Mouse (Mus musculus): ENCODE results near the gene 1700057G04Rik. TPM values are rescaled to one million over a fixed set of nuclear protein-coding genes. Genes with fewer than 3 reads are reported as not detected.

Gene 1700057G04Rik
- polyA plus RNA-seq, 1 experiment = not detected

DNA sequence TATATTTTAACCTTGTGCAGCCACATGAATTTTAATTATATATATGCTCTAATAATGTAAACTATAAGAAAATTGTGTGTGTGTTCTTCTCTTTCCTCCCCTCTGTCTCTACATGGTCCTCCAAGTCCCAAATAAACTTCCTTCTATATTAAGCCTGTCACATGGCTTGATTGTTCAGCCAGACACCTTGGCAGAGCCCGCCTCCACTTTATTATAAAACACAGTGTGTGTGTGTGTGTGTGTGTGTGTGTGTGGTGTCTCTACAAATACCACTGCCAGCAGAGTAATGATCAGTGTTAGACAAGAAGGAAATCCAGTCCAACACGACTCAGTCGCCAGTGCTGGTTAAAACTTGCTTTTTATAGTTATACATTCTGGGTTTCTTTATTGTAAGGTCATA, 28.5 kb downstream of the 1700057G04Rik start:
- Histone ChIP-seq H3K4me1 (ENCODE audit: control insufficient read depth, insufficient read depth, insufficient read length, low read length) (no peaks in the 10 kb centered on the region), H3K4me3 (ENCODE audit: insufficient read depth, low read depth, low read length) (no peak overlapping the region), H3K27ac (replicated peaks; ENCODE audit: low read depth, low read length) (no peak overlapping the region)

DNA sequence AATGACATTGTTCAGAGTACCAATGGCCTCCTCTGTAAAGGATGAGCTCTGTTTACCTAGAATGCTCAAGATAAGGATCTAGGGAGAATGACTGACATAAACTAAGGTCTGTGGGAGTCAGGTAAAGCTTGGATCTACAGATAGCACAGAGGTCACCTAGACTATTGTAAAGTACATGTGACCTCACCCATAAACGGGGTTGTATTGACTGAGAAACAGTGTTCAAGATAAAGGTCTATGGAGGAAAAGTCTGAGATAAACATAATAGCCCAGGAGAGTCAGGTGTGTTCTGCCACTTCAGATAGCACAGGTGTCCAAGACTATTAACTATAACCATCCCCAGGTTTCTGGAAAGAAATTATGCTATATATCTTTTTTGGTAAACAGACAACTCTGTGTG, 29.8 kb downstream of the 1700057G04Rik start:
- no peaks in the 10 kb centered on the region for H3K4me1 ChIP-seq (ENCODE audit: control insufficient read depth, insufficient read depth, insufficient read length, low read length)
- H3K4me3 ChIP-seq (ENCODE audit: insufficient read depth, low read depth, low read length) = no peak overlapping the region
- no peak overlapping the region for H3K27ac ChIP-seq (replicated peaks; ENCODE audit: low read depth, low read length)

DNA sequence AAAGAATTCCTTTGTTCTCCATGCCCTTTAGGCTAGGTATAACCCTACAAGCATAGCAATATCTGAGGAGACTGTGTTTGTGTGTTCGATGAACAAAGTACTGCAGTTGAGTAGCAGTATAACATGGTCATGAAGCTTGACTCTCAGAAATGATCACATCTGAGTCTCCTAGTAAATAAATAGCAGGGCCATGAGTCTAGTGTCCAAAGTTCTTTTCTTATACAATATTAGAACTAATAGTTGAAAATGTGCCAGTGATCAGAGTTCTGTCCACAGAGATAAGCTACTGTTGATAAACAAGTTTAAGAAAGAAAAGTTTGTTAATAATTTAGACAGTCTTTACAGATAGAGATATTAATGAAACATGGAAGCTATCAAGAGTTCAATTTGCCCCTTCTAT, 42.7 kb downstream of the 1700057G04Rik start:
- H3K4me1 ChIP-seq (ENCODE audit: control insufficient read depth, insufficient read depth, insufficient read length, low read length) = no peaks in the 10 kb centered on the region
- no peak overlapping the region for H3K4me3 ChIP-seq (ENCODE audit: insufficient read depth, low read depth, low read length)
- no peak overlapping the region for H3K27ac ChIP-seq (replicated peaks; ENCODE audit: low read depth, low read length)

DNA sequence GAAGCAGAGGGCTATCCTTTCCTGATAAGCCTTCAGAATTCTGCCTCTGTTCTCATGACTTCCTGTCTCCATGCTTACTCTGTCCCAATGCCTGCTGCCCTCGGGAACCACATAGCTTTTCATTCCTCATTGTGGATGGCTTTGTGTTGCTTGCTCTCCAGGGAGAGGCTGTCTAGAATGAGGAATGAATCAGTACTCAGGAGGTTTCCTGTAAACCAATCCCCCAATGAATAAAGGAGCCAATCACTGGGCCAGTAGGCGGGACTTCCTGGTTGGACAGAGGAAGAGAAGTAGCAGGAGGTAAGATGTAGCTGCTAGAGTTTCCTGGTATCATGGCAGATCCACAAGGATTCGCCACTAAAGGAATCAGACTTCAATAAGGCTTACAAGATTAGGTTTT, 44.1 kb downstream of the 1700057G04Rik start:
- no peaks in the 10 kb centered on the region for H3K4me1 ChIP-seq (ENCODE audit: control insufficient read depth, insufficient read depth, insufficient read length, low read length)
- H3K4me3 ChIP-seq (ENCODE audit: insufficient read depth, low read depth, low read length) = no peak overlapping the region
- H3K27ac ChIP-seq (replicated peaks; ENCODE audit: low read depth, low read length) = no peak overlapping the region

DNA sequence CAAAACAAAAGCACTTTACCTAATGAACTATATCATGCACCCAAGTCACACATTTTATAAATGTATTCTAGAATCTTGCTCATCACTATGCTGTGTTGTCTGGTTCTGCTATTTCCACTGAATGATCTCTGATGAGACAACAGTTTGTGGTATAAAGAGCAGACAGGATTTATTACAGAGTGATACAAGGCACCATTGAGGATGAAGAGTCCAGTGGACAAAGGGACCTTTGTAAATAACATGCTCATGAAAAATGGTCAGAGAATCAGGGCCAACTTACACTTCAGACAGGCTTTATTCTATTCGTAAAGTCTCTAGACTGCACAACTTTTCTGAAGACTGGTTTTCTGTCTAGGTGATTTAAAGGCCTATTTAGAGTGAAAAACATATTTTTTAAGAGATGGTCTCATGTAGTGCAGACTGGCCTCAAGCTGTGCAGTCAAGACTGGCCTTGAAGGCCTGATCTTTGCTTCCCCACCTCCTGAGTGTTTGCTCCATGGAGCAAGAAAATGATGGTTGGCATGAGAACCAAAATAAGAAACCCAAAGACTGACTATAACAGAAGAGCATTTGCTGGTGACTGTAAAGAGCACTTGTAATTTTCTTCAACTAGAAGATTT, 51.6 kb downstream of the 1700057G04Rik start:
- H3K4me3 ChIP-seq (ENCODE audit: insufficient read depth, low read depth, low read length) = no peak overlapping the region
- H3K4me1 ChIP-seq (ENCODE audit: control insufficient read depth, insufficient read depth, insufficient read length, low read length) = no peaks in the 10 kb centered on the region
- no peak overlapping the region for H3K27ac ChIP-seq (replicated peaks; ENCODE audit: low read depth, low read length)

DNA sequence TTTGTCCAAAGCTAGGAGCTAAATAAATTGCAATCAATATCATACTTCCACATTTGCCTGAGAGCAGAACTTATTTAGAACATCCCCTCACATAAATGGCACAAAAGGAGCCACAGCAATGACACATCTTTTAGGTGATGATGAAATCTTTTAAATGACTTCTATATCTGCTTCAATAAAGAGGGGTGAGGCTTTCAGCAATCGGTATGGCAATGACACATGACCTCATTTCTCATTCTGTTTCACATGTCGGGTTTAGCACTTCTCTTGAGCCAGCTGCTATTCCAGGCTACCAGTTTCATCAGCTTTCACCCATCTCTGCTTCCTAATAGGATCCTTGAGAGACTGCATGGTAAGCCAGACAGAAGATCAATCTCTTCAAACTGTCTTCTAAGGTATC, 54.3 kb downstream of the 1700057G04Rik start:
- no peak overlapping the region for H3K4me3 ChIP-seq (ENCODE audit: insufficient read depth, low read depth, low read length)
- no peak overlapping the region for H3K27ac ChIP-seq (replicated peaks; ENCODE audit: low read depth, low read length)
- H3K4me1 ChIP-seq (ENCODE audit: control insufficient read depth, insufficient read depth, insufficient read length, low read length) = no peaks in the 10 kb centered on the region

DNA sequence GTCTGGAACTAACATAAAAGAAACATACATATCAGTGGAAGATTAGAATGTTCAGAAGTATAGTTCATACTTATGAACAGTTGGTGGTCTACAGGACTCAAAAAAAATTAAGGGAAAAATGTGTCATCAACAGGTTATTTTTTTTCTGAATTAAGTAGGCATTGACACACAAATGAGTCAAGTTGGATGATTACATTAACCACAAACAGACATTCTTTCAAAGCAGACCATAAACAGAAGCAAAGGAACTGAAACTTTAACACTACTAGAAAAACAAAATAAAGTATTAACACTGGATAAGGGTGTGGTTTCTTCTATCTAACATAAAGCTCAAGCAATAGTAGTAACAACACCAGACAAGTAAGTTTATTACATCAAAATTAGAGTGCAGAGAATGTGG, 59.7 kb downstream of the 1700057G04Rik start:
- no peaks in the 10 kb centered on the region for H3K4me1 ChIP-seq (ENCODE audit: control insufficient read depth, insufficient read depth, insufficient read length, low read length)
- no peak overlapping the region for H3K4me3 ChIP-seq (ENCODE audit: insufficient read depth, low read depth, low read length)

DNA sequence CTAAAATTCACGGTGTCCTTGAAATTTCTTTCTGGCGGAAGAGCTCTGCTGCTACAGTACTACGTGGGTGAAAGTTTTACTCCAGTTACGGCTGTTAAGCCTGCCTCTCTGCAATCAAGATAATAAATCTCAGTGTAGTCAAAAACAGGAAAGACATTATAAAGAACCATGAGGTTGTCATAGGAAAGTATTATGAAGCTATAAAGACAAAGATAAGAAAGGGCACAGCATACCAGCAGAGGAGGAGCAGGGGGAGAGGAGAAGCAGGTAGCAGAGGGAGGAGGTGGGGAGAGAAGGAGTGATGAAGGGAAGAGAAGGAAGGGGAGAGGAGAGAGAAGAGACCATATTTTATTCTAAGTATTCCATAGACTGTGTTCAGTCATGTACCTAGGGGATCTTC, 64.7 kb downstream of the 1700057G04Rik start:
- Histone ChIP-seq H3K27ac (replicated peaks; ENCODE audit: low read depth, low read length) (no peak overlapping the region), H3K4me1 (ENCODE audit: control insufficient read depth, insufficient read depth, insufficient read length, low read length) (no peaks in the 10 kb centered on the region), H3K4me3 (ENCODE audit: insufficient read depth, low read depth, low read length) (no peak overlapping the region)

More for the DNA sequence above, 59.7 kb downstream of the 1700057G04Rik start:
- no peak overlapping the region for H3K27ac ChIP-seq (replicated peaks; ENCODE audit: low read depth, low read length)

DNA sequence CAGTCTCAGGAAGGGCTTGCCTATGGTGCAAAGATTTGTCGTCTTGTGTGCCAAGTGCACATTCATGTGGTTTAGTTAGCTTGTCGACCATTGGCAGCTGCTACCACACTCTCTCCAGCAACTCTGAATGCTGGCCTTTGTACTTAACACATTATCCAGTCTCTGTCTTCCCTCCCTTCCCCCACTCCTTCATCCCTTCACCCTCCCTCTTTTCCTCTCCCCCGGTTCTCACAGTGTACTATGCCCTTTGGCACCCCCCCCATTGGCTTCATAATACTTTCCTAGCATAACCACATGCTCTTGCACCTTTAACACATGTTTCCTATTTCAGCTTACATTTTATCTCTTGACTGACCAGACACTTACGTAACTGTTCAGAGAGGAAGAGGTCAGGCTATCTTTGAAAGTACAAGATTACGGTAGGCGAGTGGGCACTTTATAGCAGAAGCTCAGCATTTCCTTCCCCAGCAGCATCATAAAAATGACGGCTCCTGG, 65.6 kb downstream of the 1700057G04Rik start:
- Histone ChIP-seq H3K4me1 (ENCODE audit: control insufficient read depth, insufficient read depth, insufficient read length, low read length) (no peaks in the 10 kb centered on the region), H3K27ac (replicated peaks; ENCODE audit: low read depth, low read length) (no peak overlapping the region), H3K4me3 (ENCODE audit: insufficient read depth, low read depth, low read length) (no peak overlapping the region)

DNA sequence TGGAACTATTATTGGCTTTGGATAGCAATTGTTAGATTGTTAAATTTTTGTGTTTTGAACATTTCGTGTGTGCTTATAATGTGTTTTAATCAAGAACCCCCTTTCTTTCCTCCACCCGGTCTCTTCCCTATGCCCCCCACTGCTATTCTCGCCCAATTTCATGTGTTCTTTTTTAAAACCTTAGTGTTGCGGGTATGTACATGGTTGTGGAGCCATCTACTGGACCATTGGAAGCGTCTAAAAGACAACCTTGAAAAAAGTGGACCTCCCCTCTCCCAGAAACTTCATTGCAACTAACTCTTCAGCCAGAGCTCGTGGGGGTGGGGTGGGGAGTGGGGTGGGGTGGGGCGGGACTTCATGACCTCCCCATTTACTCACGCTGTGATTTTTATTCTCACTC, 66.2 kb downstream of the 1700057G04Rik start:
- Histone ChIP-seq H3K4me1 (ENCODE audit: control insufficient read depth, insufficient read depth, insufficient read length, low read length) (no peaks in the 10 kb centered on the region), H3K27ac (replicated peaks; ENCODE audit: low read depth, low read length) (no peak overlapping the region), H3K4me3 (ENCODE audit: insufficient read depth, low read depth, low read length) (no peak overlapping the region)

DNA sequence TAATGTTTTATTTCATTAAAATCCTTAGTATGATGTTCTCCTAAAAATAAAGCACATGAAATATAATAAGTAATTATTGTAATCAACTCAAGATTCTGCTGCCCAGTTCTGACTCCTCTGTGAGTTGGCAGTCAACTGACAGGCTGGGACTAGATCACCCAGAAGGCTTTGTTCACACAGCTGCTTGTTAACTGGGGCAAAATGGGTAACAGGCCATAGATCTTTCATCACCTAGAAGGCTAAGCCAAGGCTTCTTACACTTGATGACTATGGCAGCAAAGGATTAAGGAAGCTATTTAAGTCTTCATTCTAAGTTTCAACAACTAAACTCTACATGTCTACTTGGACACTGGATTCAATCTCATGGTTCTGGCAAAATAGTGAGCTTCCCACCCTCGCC, 68.8 kb downstream of the 1700057G04Rik start:
- Histone ChIP-seq H3K4me3 (ENCODE audit: insufficient read depth, low read depth, low read length) (no peak overlapping the region), H3K4me1 (ENCODE audit: control insufficient read depth, insufficient read depth, insufficient read length, low read length) (no peaks in the 10 kb centered on the region), H3K27ac (replicated peaks; ENCODE audit: low read depth, low read length) (no peak overlapping the region)

DNA sequence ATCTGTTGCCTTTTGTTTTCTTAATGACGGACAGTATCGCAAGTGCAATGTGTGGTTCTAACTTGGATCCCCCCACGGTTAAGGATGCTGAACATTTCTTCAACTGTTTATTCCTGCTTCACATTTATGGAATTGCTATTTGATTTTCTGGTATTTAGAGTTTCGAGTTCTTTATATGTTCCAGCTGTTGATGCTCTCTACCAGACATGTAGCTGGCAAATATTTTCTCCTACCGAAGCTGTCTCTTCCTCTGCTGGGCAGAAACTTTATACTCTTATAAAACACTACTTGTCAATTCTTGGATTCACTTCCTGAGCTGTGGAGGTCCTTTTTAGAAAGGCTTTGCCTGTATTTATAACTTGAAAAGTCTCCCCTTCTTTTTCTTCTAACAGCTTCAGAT, 70.1 kb downstream of the 1700057G04Rik start:
- Histone ChIP-seq H3K27ac (replicated peaks; ENCODE audit: low read depth, low read length) (no peak overlapping the region), H3K4me1 (ENCODE audit: control insufficient read depth, insufficient read depth, insufficient read length, low read length) (no peaks in the 10 kb centered on the region), H3K4me3 (ENCODE audit: insufficient read depth, low read depth, low read length) (no peak overlapping the region)

DNA sequence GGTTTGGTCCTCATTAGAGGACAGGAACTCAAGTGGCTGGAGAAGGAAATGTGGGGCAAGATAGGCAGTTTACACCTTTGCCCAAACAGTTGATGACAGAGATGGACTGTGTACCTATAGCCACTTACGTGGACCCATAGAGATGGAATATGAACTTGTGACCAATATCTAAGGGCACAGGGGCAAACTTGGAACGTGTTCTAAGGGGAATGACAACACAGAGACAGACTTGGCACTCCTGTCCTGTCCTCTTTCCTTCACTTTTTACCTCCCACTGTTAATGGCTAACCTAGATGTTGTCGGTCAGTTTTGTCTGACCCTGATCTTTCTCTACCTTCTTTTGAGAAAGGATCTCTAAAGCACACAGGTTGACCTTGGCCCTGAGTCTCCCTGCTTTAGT, 74.2 kb downstream of the 1700057G04Rik start:
- Histone ChIP-seq H3K4me1 (ENCODE audit: control insufficient read depth, insufficient read depth, insufficient read length, low read length) (no peaks in the 10 kb centered on the region), H3K27ac (replicated peaks; ENCODE audit: low read depth, low read length) (no peak overlapping the region), H3K4me3 (ENCODE audit: insufficient read depth, low read depth, low read length) (no peak overlapping the region)

DNA sequence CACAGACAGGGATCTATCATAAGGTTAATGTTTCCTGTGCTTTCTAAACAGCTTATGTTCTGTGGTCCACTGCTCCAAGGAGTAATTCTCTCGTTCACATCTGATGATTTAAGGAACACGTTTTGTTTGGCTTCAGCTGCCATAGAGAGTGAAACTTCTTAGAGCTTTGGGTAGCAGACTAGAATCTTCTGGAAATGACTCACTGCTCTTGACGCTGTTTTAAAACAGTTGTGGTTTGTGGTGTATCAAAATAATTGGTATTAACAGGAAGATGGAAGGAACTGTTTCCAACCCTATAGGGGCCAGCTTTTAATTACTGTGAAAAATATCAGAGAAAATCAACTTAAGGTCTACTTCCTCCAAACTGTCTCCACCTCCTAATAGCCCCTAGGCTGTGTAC, 75.2 kb downstream of the 1700057G04Rik start:
- no peaks in the 10 kb centered on the region for H3K4me1 ChIP-seq (ENCODE audit: control insufficient read depth, insufficient read depth, insufficient read length, low read length)
- no peak overlapping the region for H3K27ac ChIP-seq (replicated peaks; ENCODE audit: low read depth, low read length)
- no peak overlapping the region for H3K4me3 ChIP-seq (ENCODE audit: insufficient read depth, low read depth, low read length)

DNA sequence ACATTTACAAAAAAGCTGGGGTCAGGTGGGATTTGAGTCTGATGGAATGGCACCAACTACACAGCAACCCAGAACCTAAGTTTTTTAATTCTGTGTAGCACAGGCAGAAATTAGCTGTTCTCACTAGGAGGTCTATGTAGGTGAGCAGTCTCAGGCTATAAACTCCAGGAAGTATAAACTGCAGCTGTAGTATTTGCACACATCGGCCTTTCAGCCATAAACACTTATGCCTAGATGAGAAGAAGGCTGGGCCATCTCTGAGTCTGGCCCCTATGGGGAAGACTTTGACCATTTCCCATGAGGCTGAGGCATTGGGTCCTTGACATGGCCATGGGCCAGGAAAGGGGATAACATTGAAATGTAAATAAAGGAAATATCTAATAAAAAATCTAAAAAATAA, 76.7 kb downstream of the 1700057G04Rik start:
- no peak overlapping the region for H3K27ac ChIP-seq (replicated peaks; ENCODE audit: low read depth, low read length)
- no peaks in the 10 kb centered on the region for H3K4me1 ChIP-seq (ENCODE audit: control insufficient read depth, insufficient read depth, insufficient read length, low read length)
- no peak overlapping the region for H3K4me3 ChIP-seq (ENCODE audit: insufficient read depth, low read depth, low read length)

DNA sequence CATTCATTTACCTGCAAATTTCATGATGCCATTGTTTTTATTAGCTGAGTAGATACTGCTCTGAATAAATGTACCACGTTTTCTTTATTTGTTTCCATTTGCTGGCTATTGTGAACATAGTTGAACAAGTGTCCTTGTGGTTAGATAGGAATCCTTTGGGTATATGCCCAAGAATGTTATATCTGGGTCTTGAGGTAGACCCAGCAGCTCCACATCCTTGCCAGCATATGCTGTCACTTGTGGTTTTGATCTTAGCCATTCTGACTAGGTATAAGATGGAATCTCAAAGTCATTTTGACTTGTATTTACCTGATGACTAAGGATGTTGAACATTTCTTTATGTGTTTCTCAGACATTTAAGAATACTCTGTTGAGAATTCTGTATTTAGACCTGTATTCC, 77.7 kb downstream of the 1700057G04Rik start:
- no peak overlapping the region for H3K27ac ChIP-seq (replicated peaks; ENCODE audit: low read depth, low read length)
- H3K4me1 ChIP-seq (ENCODE audit: control insufficient read depth, insufficient read depth, insufficient read length, low read length) = no peaks in the 10 kb centered on the region
- no peak overlapping the region for H3K4me3 ChIP-seq (ENCODE audit: insufficient read depth, low read depth, low read length)
